Mouse (Mus musculus): ENCODE results near the gene Ldlrad3.
A peak's percentile ranks its signal among the peaks of the same experiment; 100 is the strongest.

Ldlrad3 gene

DNA sequence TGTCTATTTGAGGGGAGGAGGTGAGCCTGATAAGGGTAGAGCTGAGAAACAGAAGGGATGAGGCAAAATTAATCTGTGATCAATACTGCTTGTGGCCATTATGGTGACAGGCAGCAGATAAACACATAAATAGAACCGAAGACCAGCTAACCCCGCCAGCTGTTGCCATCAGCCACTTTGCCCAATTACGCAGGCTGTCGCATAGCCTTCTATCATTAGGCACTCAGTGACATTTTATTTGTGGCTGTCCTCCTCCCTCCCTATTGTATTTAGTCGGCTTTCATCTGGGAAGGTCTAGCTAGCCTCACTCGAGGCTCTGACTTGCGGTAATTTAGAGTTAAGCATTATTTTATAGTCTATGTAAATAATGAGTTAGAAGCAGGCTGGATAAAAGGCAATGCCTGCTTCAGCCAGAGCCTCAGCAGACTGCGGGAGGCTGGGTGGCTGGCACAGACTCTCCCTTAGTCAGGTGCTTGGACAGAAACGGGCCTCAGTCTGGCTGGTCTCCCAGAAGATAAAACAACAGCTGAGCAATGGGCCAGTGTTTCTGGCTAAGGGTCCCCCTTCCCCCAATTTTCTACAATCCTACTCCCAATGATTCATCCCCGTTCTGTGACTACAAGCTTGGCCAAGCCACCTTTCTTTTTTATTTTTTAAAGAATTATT lies 147.8 kb downstream of the Ldlrad3 start:
- DNase-seq (ENCODE audit: low spot score in 2 of 2) = peak; percentile 36 to 57

DNA sequence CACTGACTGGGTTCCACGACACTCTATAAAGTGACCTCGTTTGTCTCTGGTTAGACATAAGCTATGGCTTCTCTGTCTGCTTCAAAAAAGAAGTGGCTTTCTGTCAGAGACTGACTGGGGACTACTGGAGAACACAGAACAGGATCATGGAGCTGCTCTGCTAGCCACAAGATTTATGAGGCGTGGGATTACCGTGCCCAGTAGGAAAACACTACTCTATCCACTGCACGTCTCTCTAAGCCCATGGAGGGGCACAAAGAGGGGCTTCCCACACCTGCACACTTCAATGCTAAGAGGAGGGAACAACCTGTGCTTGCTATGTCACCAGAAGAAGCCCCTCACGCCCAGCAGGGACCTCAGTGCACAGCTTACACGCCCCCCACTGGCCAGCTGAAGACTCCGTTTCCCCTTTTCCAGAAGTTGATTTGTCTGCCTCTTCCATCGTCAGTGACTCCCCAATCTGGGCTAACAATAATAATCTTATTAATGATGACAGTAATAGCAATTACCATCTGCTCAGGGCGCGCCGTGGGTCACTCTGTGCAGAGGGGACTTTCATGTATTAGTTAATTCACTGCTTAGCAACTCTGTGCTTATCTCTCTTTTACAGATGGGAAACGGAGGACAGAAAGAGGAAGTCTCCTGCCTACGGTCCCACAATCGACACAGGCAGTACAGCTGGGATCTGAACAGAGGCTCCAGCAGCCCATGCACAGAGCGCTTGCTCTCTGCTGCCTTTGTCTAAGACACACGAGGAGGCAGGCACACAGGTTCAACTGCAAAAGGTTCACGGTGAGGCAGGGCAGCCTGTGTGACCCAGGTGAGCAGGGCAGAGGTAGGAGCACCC lies 149.3 kb downstream of the Ldlrad3 start:
- DNase-seq (ENCODE audit: low spot score in 2 of 2) = peak in 1 of 2 experiments; percentile 30

DNA sequence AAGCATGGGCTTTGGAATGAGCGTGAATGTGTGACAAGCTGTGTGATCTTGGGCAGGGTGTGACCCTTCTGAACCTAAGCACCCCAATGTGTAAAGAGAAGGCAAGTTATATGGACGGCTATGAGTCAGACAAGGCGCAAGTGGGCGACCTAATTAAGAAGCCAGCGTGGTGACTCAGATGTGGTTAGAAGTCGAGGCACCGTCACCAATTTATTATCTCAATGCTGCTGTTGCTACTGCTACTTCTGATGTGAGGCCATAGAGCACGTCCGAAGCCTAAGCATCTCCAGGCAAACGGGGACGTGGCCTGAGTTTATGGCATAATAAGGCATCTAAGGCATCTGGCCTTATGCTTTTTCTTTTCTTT lies 151.7 kb downstream of the Ldlrad3 start:
- no peak for DNase-seq (ENCODE audit: low spot score in 2 of 2)

DNA sequence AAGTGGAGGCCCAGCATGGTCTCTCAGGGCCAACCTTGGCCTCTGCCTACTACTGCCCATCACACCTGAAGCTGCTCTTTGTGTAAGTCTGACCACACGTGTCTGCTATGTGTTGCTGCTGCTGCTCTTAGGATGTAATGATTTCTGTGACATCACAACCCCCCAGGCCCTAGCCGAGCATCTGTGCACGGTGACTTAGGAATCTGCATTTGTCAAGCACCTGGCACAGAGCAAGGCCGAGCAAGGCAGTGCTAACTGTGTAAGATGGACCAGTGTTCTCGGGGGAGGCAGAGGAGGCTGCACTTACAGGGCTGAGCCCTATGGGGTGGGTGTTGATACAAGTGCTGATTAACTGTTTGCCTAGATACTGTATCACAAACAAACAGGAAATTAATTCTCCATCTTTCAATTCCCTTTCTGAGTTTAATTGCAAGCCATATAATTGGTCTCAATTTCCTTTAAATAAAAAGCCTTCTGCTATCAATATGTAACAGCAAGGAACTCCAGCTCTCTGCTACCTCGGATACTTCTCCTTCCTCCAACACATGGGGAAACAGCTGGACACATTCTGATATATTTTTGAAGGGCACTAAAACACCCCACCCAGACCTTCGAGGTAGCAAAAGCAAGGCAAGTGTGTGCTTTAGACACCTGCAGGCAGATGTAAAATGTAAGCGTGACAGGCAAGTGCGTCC lies 152.2 kb downstream of the Ldlrad3 start:
- no peak for DNase-seq (ENCODE audit: low spot score in 2 of 2)

DNA sequence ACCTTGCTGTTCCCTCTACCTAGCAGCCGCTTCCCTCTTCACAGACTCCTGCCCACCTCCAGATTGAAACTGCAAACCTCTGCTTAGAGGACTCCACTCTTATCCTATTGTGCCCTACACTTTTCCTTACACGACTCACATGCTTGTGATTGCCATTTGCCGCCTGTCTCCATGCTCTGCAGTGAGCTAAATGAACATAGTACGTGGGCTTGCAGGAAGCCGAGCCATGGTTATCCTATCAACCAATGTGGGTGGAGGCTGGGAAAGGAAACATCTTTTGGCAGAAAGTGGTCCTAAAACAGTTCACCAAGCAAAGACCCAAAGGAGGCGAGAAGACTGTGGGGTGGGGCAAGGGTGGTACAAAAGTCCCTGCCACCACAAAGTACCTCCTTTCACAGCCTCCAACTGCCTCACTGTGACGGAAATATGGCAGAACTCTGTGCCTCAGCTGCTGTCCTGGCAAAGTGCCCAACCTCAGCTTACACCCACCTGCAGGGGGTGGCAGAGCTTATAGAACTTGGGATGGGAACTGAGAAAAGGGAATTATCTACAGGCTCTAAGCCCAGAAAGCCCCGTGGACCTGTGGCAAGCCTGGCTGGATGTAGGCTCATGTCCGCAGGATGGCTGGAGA lies 153.4 kb downstream of the Ldlrad3 start:
- no peak for DNase-seq (ENCODE audit: low spot score in 2 of 2)

DNA sequence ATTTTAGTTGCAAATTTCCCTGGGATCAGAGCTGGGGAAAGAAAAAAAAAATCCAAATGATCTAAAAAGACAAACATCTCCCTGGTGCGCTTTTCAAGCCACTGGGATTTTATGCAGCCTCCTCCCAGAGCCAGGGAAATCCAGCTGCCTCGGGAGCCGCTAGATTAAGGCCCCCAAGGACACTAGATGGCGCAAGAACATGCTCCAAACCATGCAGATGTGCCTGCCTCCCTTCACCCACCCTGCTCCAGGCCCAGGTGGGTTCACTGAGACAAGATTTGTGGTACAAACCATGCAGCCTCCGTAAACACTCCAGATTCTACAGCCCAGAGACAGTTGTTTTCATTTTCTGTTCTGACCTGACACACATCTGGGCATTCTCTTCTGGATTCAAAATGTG lies 155.5 kb downstream of the Ldlrad3 start:
- peak; percentile 42 to 57 for DNase-seq (ENCODE audit: low spot score in 2 of 2)

DNA sequence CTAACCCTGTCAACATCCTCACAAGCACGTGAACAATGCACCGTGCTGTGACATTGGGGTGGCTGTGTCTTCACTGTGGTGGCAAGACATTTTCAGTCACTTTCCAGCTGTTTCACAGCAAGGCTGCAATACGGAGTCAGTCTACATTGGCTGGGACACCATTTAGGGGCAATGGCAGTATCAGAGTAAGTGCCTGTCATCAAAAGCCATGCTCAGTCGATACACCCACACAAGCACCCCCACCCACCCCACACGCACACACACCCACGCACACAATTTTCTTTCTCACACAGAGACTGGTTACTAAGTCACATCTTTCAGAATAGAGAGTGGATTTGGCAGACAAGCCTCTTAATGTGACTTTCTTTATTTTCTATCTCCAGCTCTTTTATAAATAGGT lies 156.0 kb downstream of the Ldlrad3 start:
- DNase-seq (ENCODE audit: low spot score in 2 of 2) = no peak

DNA sequence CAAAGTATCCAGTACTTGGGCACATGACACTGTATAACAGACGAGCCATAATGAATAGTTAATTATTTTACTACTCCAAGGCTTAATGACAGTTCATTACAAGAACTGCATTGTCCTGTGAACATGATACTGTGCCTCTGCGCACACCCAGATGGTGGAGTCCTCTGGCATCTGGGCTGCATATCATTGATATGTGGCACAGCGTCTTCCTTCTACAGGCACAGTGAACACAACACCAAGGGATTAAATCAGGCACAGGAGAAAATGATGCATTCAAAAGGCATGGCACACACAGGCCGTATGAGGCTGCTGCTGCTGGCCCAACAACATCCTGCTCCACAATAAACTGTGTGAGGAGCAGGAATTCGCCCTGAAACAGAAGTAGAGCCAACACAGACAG lies 156.5 kb downstream of the Ldlrad3 start:
- DNase-seq (ENCODE audit: low spot score in 2 of 2) = no peak

DNA sequence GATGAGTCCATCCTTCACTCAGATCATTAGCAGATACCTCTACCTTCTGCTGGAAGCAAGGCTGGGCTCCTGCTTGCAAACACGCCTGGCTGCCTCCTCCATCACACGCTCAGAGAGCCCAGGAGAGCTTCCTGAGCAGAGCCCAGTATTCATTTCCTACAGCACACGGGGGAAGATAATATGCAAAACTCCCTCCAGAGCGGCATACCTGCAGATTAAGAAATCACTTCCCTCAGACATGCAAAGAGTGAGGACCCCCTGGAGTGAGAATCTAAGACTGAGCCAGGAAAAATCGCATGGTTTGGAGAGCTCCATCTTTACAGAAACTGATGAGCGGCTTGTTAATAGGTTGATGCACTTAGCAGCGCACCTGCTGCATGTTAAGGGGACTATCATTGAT lies 158.9 kb downstream of the Ldlrad3 start:
- DNase-seq (ENCODE audit: low spot score in 2 of 2) = no peak

DNA sequence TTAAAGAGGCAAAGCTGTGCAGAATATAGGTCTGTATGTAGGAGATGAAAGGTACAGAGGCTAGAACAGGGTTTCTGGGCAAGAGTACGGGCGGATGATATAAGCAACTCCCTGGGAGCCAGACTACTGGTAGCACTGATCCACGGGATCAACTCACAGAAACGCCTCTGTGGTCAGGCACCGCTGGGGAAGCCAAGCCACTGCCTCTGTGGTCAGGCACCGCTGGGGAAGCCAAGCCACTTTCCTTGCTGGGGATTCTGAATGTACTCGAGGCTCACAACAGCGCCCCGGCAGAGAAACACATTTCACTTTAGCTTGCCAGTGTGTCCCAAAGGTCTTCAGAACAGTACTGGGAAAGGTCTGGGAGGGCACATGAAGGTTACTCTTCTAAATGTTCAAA lies 160.0 kb downstream of the Ldlrad3 start:
- DNase-seq (ENCODE audit: low spot score in 2 of 2) = no peak

DNA sequence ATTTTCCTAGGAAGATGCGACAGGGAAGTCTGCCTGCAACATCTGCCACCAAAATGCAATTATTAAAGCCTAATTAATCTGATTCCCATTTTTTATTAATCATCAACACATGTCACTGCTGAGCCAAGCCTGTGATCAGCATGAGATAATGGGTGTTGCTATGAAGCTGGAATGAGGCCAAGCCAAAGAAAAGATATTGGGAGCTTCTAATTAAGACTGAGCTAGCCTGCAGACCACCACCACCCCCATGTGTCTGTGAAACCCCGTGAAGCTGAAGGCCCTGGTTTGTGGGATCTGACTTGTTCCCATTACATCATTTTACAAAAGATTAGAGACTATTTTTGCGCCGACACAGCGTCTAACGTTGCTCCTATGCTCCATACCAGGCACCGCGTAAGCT lies 161.7 kb downstream of the Ldlrad3 start:
- no peak for DNase-seq (ENCODE audit: low spot score in 2 of 2)

DNA sequence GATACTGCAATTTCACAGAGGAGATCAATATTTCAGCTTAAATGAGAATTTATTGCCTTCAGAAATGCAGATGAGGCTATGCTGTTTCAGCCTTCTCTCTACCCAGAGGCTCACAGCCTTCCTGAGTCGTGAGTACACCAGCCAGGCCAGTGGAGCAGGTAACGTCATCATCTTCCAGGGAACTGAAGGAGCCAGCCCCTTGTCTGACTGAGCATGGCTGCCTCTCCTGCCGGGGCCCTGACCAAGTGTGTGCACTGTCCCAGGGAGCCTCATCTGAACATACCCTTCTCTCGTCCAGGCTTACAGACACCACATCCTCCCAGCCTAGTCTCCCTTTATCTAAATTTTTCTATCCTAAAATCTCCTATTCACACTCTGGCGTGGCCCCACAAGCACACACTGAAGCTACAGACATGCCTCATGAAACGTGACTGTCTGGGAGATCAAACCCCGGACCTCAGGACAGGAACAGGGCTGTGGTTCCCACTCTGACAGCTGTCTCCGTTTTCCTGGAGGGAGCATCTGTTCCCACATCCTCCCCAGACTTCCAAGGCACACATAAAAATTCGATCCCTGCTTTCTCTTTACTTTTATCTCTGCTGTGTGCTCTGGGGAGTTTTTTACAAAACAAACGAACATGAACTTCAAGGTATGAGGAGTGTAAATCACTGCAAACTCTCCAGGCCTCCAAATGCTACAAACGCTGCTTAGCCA lies 164.7 kb downstream of the Ldlrad3 start:
- no peak for DNase-seq (ENCODE audit: low spot score in 2 of 2)

DNA sequence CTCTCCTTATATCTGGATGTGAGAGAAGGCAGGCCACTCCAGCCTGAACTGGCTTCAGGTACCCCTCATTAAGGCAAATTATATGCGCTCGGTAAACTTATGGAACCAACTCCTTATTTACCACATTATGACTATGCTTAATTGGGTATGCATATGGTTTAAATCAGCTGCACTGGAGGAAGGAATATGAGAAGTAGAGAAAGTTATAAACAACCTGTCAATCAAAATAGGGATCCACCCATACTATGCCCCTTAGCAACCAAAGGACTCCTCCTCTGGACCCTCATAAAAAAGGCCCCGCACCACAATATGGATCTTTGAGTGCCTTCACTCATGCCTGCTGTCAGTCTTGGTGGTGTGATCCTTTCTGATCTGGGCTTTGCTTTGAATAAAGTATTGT lies 165.6 kb downstream of the Ldlrad3 start:
- DNase-seq (ENCODE audit: low spot score in 2 of 2) = no peak

DNA sequence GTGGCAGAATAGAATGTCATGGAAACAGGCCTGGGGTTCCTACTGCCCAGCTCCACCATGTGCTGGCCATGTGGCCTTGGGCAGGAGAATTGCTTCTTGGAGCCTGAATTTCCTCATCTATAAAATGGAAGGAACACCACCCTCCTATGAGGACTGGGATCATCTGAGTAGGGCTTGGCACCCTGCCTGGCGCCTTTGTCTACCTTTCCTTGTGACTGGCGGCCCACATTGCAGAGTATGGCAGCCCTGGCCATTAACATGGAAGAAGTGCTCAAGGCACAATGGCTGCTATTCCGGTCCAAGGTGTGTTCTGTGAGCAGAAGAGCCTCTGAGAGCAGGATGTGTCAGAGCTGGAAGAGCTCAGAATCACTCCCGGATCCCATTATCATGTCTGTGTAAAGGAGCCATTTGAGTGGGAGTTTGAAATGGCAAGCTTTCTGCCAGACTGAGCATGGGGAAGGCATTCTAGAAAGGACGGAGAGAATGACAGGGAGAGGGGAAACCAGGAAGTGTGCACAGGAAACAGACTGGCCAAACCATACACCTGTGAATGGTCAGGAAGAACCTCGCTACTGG lies 171.6 kb downstream of the Ldlrad3 start:
- no peak for DNase-seq (ENCODE audit: low spot score in 2 of 2)

DNA sequence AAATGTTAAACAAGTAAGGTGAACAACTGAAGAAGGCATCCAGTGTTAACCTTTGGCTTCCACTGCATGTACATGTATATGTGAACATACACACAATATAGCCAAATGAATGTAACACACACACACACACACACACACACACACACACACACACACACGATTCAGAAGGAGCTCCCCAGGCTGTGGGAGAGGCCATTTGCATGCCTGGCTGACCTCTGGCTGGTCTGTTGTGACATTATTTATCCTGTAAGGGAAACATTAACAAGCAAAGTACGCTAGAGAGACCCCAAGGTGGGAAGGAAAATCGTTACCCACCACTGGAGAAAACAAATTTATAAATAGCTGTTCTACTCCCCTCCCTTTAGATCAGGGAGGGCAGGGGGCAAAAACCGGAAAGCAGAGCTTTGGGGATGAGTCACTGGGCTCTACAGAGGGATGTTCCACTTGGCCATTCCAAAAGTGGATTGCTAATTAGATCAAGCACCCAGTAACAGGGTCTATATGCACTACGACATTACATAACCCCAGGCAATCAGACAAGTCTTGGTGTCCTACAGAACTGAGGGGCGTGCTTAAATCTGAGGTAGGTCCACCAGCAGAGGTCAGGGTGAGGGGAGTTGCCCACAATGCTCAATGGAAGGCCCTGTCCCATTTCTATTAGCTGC lies 174.7 kb downstream of the Ldlrad3 start:
- DNase-seq (ENCODE audit: low spot score in 2 of 2) = no peak

DNA sequence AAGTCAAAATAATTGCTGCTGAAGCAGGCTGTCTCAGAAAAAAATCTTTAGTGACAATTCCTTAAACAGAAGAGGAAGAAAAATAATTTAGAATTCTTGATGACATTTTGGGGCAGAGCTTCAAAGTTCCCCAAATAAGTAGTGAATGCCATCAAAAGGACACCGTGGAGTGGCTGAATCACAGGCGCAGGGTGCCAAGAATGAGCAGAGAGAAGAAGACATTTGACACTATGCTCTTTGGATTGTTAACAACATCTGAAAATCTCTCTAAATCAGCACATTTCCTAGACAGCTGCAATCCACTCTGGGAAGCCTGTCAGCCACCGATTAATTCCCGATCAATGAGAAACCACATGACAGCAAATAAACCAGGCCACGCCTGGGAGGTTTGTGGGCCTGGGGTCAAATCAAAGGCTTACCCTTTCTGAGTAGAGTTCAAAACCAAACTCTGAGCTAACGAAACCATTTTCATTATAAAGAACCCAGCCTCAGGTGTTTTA lies 176.4 kb downstream of the Ldlrad3 start:
- peak in 1 of 2 experiments; percentile 28 for DNase-seq (ENCODE audit: low spot score in 2 of 2)

DNA sequence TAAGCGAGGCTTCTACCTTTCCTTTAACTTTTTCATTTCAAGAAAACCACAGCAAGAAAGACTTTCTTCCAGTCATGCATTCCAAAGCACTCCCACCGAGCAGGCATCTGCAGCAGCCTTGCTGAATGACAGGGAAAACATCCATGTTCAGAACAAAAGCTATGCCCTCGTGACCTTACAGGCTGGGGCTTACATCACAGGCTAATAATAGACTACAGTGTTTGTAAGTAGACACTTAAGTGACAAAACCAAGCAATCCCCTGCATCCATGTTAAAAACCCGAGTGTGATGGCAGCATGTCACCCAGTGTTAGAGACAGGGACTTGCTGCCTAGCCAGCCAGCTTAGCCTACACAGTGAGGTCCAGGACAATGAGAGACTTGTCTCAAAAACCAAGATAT lies 180.0 kb downstream of the Ldlrad3 start:
- peak; percentile 32 to 33 for DNase-seq (ENCODE audit: low spot score in 2 of 2)

DNA sequence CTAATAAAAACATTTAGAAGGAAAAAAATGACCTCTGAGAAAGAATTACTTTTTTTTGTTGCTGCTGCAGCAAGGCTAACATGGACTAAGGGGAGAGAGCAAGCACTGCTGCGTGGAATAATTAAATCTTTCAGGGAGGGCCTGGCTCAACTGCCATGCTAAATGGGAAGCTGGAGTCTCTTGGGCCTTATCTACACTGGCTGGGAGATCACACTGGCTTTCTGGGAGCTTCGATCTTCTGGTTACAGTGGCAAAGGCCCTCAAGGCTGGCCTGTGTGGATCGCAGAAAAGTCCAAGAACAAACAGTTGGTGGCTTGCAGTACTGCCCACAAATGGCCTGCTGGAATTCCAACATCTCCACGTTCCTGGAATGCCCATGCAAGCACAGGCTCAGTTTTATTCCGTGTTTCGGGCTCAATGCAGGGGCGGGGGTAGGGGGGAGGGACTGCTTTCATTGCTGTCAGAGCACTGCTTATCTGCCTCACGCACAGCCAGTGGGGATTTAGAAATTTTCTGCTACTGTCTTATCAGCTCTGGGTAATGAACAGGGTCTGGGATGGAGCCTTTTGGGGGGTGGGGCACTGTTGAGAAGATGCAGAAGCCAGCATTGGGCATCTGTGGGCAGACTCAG lies 180.7 kb downstream of the Ldlrad3 start:
- no peak for DNase-seq (ENCODE audit: low spot score in 2 of 2)

DNA sequence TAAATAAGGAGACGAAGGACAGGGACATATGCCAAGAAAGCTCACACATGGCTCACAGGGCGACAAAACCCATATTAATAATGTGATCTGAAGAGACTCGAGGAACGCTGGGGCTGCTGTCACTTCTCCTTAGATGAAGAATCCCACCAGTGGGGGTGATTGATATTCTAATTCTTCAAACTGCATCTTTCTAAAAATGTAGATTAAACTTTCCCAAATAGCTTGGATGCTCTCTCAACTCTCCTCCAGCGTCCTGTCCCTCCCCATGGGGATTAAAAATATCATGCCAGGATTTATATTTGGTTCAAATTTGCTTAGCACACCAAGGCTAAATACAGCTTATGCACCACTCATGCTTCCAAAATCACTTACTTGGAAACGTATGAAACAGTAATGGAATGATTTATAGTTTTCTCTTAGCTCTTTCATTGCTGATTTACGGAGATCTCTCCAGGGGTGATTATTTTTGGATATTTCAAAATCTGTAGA lies 182.4 kb downstream of the Ldlrad3 start:
- DNase-seq (ENCODE audit: low spot score in 2 of 2) = no peak

Data from heart, adult 9 months (tissue).